Mouse (Mus musculus) central nervous system, embryonic 18 days (tissue): ENCODE data around the gene Gm20747. TPM values are rescaled to one million over a fixed set of nuclear protein-coding genes. Genes with fewer than 3 reads are reported as not detected.

Experiments used
- polyA plus RNA-seq: library from polyadenylated mRNA; depleted of rRNA; stranded (reverse); fragments of >200 nt; gene quantifications from 2 replicates; pipeline ENCODE4 v1.2.3, GENCODE M21; 2012; rRNA removed

Gene Gm20747
- polyA plus RNA-seq, result not detected in 2 replicates

GRCm38 (mm10) chrY:53418191-53418590 is at the start of gene Gm20747:
Gm20747 (minus strand) TSS chrY:53418291.

